Mouse (Mus musculus) macrophage (primary cell): ENCODE results near the gene Col4a2. TPM values are rescaled to one million over a fixed set of nuclear protein-coding genes. Genes with fewer than 3 reads are reported as not detected.

Source experiments
- H3K27ac ChIP-seq: fragments of 350-480 bp; formaldehyde crosslinking; 2 replicates; pipeline ENCODE4 v1.9.0; 2021
- H3K36me3 ChIP-seq: fragments of 350-480 bp; formaldehyde crosslinking; 2 replicates; pipeline ENCODE4 v1.9.0; 2021; ENCODE audit errors: inconsistent target
- H3K4me3 ChIP-seq: fragments of 350-480 bp; formaldehyde crosslinking; 2 replicates; pipeline ENCODE4 v1.9.0; 2021; ENCODE audit errors: inconsistent target
- H3K79me2 ChIP-seq: fragments of 350-480 bp; formaldehyde crosslinking; 2 replicates; pipeline ENCODE4 v1.9.0; 2021; ENCODE audit errors: inconsistent target
- WGBS: methylation state at CpG from one replicate; pipeline ENCODE4 v1.1.7; 2026; ENCODE audit warnings: inconsistent platforms; ENCODE audit not compliant: missing documents; 5-methylcytosine and 5-hydroxymethylcytosine counted together
- polyA plus RNA-seq: library from polyadenylated mRNA; stranded (reverse); fragments of 250-400 nt; gene quantifications from 3 replicates; pipeline ENCODE4 v1.2.4, GENCODE M21; 2018; ENCODE audit warnings: inconsistent platforms

Gene Col4a2
- polyA plus RNA-seq, 1 experiment from 2014 or later: 0.19 TPM

GRCm38 (mm10) chr8:11282139-11282538, 30.5 kb upstream of the Col4a2 start:
- WGBS: 79% methylated on average over 10 of the region's 10 CpGs
- Histone ChIP-seq H3K36me3 (no peaks in the 10 kb centered on the region), H3K4me3 (no peak overlapping the region), H3K79me2 (no peaks in the 10 kb centered on the region), H3K27ac (no peak overlapping the region)

- Histone ChIP-seq H3K79me2 (no peaks in the 10 kb centered on the region), H3K36me3 (no peaks in the 10 kb centered on the region), H3K27ac (no peak overlapping the region), H3K4me3 (no peak overlapping the region)
- 92% methylated on average over 7 of the region's 7 CpGs for WGBS
These were observed 29.9 kb upstream of the Col4a2 start for GRCm38 (mm10) chr8:11282696-11283095.

- WGBS: 43% methylated on average over 10 of the region's 10 CpGs
- no peak overlapping the region for H3K27ac ChIP-seq
- no peaks in the 10 kb centered on the region for H3K79me2 ChIP-seq
- H3K36me3 ChIP-seq: no peaks in the 10 kb centered on the region
- no peak overlapping the region for H3K4me3 ChIP-seq
These were observed 29.4 kb upstream of the Col4a2 start for GRCm38 (mm10) chr8:11283217-11283616.

GRCm38 (mm10) chr8:11285437-11285836, 27.2 kb upstream of the Col4a2 start:
- WGBS: 84% methylated on average over 4 of the region's 4 CpGs
- H3K4me3 ChIP-seq: no peak overlapping the region
- H3K27ac ChIP-seq: no peak overlapping the region
- H3K79me2 ChIP-seq: no peaks in the 10 kb centered on the region
- no peaks in the 10 kb centered on the region for H3K36me3 ChIP-seq

GRCm38 (mm10) chr8:11287139-11287538, 25.5 kb upstream of the Col4a2 start:
- Histone ChIP-seq H3K36me3 (no peaks in the 10 kb centered on the region), H3K79me2 (no peaks in the 10 kb centered on the region), H3K27ac (no peak overlapping the region), H3K4me3 (no peak overlapping the region)
- 95% methylated on average over 3 of the region's 3 CpGs for WGBS

GRCm38 (mm10) chr8:11288286-11288685, 24.3 kb upstream of the Col4a2 start:
- Histone ChIP-seq H3K79me2 (no peaks in the 10 kb centered on the region), H3K4me3 (no peak overlapping the region), H3K27ac (no peak overlapping the region), H3K36me3 (no peaks in the 10 kb centered on the region)
- WGBS: 86% methylated on average over 6 of the region's 6 CpGs

DNA sequence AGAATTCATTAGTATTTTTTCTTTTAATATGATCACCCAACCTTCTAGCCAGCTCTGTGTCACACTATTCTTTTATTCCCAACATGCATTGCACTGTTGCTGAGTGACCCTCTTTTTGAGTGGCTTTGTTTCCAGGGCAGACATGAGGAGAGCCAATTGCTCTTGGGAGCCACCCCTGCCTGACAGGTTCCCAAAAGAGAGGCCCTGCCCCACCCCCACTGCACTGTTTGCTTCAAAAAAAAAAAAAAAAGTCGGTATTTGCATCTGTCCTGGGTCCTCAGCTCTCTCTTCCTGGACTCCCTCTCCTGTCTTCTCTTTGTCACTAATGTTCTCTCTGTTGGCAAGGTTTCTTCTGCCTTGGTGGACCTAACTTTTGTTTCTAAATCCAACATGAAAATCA, 22.1 kb upstream of the Col4a2 start:
- H3K27ac ChIP-seq: no peak overlapping the region
- WGBS: 22% methylated on average over 1 of the region's 1 CpGs

DNA sequence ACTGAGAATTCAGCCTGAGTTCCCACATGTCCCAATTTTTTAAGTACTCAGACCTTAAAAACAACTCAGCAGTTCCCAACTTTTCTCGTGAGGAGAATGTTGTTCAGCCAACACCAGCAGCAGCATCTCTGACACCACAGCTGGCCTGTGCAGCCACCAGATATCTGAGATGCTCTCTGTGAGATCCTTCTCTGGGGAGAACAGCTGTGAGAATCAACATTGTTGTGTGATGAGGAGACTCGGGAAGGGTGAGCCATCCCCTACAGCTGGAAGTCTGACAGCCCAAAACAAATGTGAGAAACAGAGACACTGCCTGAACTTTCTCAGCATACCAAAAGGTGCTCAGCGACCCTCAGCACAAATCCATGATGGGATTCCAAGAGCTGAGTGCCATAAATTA, 20.0 kb upstream of the Col4a2 start:
- H3K27ac ChIP-seq: no peak overlapping the region
- WGBS: 98% methylated on average over 3 of the region's 3 CpGs

More for the DNA sequence above, 22.1 kb upstream of the Col4a2 start:
- Histone ChIP-seq H3K4me3 (no peak overlapping the region), H3K79me2 (no peaks in the 10 kb centered on the region), H3K36me3 (no peaks in the 10 kb centered on the region)

DNA sequence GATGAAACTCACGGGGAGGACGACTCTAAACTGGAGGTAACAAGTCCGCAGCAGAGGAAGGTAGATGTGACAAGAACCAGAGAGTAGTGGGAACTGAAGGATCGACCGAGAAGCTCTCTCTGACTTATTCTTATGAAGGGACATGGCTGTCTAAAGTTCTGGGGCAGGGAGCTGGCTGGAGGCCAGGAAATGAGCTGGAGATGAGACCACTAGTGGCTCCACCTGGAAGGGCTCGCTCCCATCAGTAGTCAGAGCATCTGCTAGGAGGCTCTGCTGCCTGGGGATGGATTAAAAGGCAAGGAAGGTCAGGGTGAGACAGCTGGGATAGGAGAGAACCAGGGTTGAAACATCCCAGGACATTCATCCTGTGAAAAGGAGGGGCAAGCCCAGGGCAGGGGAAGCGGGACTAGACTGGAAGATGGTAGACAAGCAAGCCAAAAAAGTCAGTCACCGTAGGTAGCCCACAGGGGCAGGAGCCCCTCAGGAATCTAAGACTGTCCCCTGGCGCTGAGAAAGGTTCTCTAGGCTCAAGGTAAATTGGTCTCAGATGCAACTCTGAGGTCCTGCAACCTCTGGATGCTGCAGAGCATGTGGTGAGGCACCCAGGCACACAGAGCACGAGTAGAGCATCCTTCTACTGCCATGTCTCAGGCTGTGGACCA, 16.2 kb upstream of the Col4a2 start:
- H3K36me3 ChIP-seq: no peaks in the 10 kb centered on the region
- 91% methylated on average over 10 of the region's 10 CpGs for WGBS
- no peaks in the 10 kb centered on the region for H3K79me2 ChIP-seq
- no peak overlapping the region for H3K27ac ChIP-seq
- H3K4me3 ChIP-seq: no peak overlapping the region

More for the DNA sequence above, 20.0 kb upstream of the Col4a2 start:
- no peaks in the 10 kb centered on the region for H3K79me2 ChIP-seq
- H3K4me3 ChIP-seq: no peak overlapping the region
- H3K36me3 ChIP-seq: no peaks in the 10 kb centered on the region

DNA sequence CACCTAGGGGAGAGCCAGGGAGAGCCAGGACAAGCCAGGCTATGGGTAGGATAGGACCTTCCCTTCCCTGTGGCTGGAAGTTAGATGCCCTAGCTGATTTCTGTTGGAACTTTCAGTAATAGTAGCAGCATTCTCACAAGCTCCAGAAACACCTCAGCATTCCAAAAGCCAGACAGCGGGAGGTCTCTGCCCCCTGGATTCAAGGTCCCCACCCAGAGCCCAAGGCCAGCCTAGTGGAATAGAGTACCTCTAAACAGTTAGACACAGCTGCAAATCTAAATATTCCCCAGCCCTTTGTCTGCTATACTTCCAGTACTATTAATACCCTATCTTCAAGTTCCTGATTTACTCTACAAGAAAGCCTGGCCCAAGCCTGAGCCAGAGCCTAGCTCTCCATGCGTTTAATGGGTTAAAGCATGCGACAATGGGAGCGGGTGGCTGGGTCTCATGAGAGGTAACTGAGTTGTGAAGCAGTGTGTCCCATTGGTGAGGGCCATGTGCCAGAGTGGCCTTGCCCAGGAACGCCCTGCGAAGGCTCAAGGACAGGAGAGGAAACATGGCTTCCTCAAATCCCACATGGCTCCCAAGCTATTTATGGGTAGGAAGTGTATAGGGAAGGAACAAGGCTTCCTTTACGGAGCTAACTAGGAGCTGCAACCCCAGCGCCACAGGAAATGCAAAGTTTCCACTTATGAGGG, 15.3 kb upstream of the Col4a2 start:
- 74% methylated on average over 8 of the region's 8 CpGs for WGBS
- H3K27ac ChIP-seq: no peak overlapping the region
- no peaks in the 10 kb centered on the region for H3K36me3 ChIP-seq
- no peak overlapping the region for H3K4me3 ChIP-seq
- no peaks in the 10 kb centered on the region for H3K79me2 ChIP-seq

GRCm38 (mm10) chr8:11298531-11299316, 13.9 kb upstream of the Col4a2 start:
- Histone ChIP-seq H3K79me2 (no peaks in the 10 kb centered on the region), H3K27ac (no peak overlapping the region)
- WGBS: 90% methylated on average over 12 of the region's 12 CpGs

DNA sequence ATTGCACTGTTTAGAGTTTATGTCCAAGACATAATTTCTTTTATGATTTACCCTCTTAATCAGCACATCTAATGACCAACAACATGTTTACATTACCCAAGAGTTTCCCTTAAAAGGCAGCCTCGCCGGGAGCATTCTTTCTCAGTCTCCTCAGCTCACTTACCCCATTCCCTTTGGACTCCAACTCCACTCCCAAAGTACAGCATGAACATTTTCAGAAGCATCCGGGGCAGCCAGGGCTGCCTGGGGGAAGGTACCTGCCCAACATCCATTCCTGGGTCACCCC, 13.3 kb upstream of the Col4a2 start:
- WGBS: 94% methylated on average over 3 of the region's 3 CpGs
- H3K4me3 ChIP-seq: no peak overlapping the region
- H3K27ac ChIP-seq: no peak overlapping the region
- H3K79me2 ChIP-seq: no peaks in the 10 kb centered on the region
- H3K36me3 ChIP-seq: no peaks in the 10 kb centered on the region

More at GRCm38 (mm10) chr8:11298531-11299316, 13.9 kb upstream of the Col4a2 start:
- Histone ChIP-seq H3K4me3 (no peak overlapping the region), H3K36me3 (no peaks in the 10 kb centered on the region)

DNA sequence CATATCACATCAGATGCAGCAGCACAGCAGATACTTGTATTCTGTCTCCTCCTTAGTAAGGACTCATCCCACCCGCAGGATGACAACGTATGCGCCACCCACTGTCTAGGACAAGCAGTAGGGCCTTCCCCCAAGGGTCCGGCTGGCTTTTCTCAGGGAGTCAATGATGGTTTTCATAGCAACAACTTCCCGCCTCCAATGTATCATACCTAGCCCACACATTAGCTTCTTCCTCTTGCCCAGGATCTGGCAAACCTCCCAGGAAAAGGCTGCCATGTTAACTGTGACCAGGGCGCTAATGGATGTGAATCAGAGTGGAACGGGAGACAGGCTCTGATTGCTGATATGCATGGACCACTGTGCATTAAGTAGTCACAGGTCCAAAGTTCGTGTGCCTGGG, 12.2 kb upstream of the Col4a2 start:
- Histone ChIP-seq H3K36me3 (no peaks in the 10 kb centered on the region), H3K27ac (no peak overlapping the region), H3K4me3 (no peak overlapping the region), H3K79me2 (no peaks in the 10 kb centered on the region)
- WGBS: 91% methylated on average over 8 of the region's 8 CpGs

DNA sequence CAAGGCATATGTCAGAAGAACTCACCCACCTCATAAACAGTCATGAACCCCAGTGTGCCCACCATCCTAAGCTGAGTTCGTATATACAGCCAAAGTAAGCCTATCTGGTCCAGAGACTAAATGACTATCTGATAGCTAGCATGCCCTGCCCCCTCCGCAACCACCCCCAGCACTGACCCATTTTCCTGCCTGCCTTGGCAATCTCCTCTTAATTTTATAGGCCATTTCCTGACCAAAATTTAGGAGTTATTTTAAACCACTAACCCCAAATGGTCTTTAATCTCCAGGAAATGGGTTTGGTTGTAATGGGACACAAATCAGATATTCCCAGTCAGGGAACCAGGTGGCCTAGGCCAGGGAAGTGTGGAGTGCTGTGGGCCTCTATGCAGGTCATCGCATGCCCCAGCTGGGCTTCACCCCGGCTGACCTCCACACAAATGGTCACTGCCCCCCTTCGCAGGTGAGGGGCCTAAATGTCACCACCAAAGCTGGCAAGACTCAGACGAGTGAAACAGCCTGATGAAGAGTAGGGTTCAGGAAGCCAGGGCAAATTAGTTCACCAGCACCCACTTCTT, 8.5 kb upstream of the Col4a2 start:
- Histone ChIP-seq H3K79me2 (no peaks in the 10 kb centered on the region), H3K36me3 (no peaks in the 10 kb centered on the region), H3K4me3 (no peak overlapping the region), H3K27ac (no peak overlapping the region)
- 90% methylated on average over 6 of the region's 6 CpGs for WGBS

DNA sequence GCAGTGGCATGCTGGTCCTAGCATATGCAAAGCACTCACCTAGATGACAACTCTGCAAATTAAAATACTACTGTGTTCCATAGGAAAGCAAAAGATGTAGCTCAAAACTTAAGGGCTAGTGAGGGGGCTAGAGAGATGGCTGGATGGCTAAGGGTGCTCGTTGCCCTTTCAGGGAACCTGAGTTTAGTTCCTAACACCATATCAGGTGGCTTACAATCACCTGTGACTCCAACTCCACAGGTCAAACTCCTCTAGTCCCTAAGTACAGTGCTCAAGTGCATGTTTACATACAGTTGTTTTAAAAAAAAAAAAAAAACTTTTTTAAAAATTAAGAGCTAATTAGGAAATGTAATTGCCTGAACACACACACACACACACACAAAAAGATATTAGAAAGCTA, 7.1 kb upstream of the Col4a2 start:
- no peak overlapping the region for H3K27ac ChIP-seq
- WGBS: 94% methylated on average over 1 of the region's 1 CpGs
- H3K79me2 ChIP-seq: no peaks in the 10 kb centered on the region
- no peaks in the 10 kb centered on the region for H3K36me3 ChIP-seq
- no peak overlapping the region for H3K4me3 ChIP-seq
